Mouse (Mus musculus) heart, embryonic 14.5 days (tissue): ENCODE results near the gene Msh3. TPM values are rescaled to one million over a fixed set of nuclear protein-coding genes. Genes with fewer than 3 reads are reported as not detected.

Experiments used
- ATAC-seq: fragments of 200-750 bp; cut with Nextera tagmentation; 2 replicates; pipeline ENCODE4 v1.8.0; 2017; ENCODE audit warnings: low read depth, moderate TSS enrichment; ENCODE audit not compliant: insufficient number of reproducible peaks, insufficient read depth, low FRiP score
- H3K27ac ChIP-seq, 2 experiments: fragments of 200-500 bp in 1 of 2; fragments of 300-500 bp in 1 of 2; sonication (generic) in 1 of 2; replicated peaks in 1 of 2; 2 replicates each; pipeline ENCODE4 v1.5.1; 2012 to 2014; ENCODE audit warnings: low read depth in 2 of 2, low read length in 2 of 2, control low read depth in 1 of 2, mild to moderate bottlenecking in 1 of 2, mixed read lengths in 1 of 2; ENCODE audit not compliant: control insufficient read depth in 1 of 2, insufficient read depth in 1 of 2
- H3K27me3 ChIP-seq: fragments of 300-500 bp; sonication (generic); 2 replicates; pipeline ENCODE4 v1.6.1; 2014; ENCODE audit warnings: mild to moderate bottlenecking, low read length, control low read depth; ENCODE audit not compliant: control insufficient read depth, insufficient read depth
- H3K36me3 ChIP-seq: fragments of 300-500 bp; sonication (generic); 2 replicates; pipeline ENCODE4 v1.6.1; 2014; ENCODE audit warnings: mild to moderate bottlenecking, control low read depth, low read length, mixed read lengths; ENCODE audit not compliant: control insufficient read depth, insufficient read depth
- H3K4me1 ChIP-seq, 2 experiments: fragments of 200-500 bp in 1 of 2; fragments of 300-500 bp in 1 of 2; sonication (generic) in 1 of 2; 2 replicates each; pipeline ENCODE4 v1.6.1; 2012 to 2014; ENCODE audit warnings: low read length in 2 of 2, control low read depth in 1 of 2, mixed read lengths in 1 of 2; ENCODE audit not compliant: control insufficient read depth in 2 of 2, insufficient read depth in 2 of 2
- H3K4me2 ChIP-seq: fragments of 300-500 bp; sonication (generic); 2 replicates; pipeline ENCODE4 v1.6.1; 2014; ENCODE audit warnings: mild to moderate bottlenecking, low read length
- H3K4me3 ChIP-seq, 2 experiments: fragments of 200-500 bp in 1 of 2; fragments of 300-500 bp in 1 of 2; sonication (generic) in 1 of 2; 2 replicates each; pipeline ENCODE4 v1.5.1; 2012 to 2014; ENCODE audit warnings: low read length in 2 of 2, mild to moderate bottlenecking in 2 of 2, control low read depth in 1 of 2, low read depth in 1 of 2, moderate library complexity in 1 of 2; ENCODE audit not compliant: control insufficient read depth in 1 of 2, insufficient read depth in 1 of 2
- H3K9ac ChIP-seq: fragments of 300-500 bp; sonication (generic); 2 replicates; pipeline ENCODE4 v1.6.1; 2014; ENCODE audit warnings: mild to moderate bottlenecking, low read length
- H3K9me3 ChIP-seq: fragments of 300-500 bp; sonication (generic); 2 replicates; pipeline ENCODE4 v1.6.1; 2016; ENCODE audit warnings: low read length, control low read depth; ENCODE audit not compliant: control insufficient read depth
- WGBS: fragments of 180-500 bp; shearing (Covaris S2); extraction: QIAGEN DNeasy Blood & Tissue Kit; methylation state at CpG from one replicate; pipeline ENCODE4 v1.1.7; 2014; 5-methylcytosine and 5-hydroxymethylcytosine counted together
- polyA plus RNA-seq: library from polyadenylated mRNA; unstranded; fragments of >200 nt; fragmentation: Nextera tagmentation; extraction: Ambion mirVana; gene quantifications from 2 replicates; pipeline ENCODE4 v1.2.1, GENCODE M21; 2014

The Msh3 gene
- polyA plus RNA-seq, 1 experiment from 2014 or later, result 17.1 TPM

DNA sequence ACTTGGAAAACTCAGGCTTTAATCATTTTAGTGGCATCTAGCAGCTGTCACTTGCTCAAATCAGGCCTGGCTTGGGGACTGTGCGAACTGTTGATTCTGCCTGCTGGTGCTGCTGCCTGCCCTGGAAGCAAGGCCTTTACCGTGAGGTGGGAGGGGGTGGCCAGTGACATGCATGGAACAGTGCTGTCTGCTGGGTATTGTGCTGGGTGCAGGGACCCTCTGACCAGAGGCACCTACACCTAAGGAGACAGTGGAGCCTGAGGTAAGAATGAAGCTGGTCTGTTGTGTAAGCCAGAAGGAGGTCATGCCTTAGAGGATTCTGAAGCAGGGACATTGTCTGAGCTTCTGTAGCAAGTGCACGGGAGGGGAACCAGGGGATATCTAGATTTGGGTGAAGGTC, 16.0 kb upstream of the Msh3 start:
- no peaks in the 10 kb centered on the region; a peak in 1 of 4 replicates for H3K4me1 ChIP-seq
- no peak overlapping the region for H3K9ac ChIP-seq
- no peak overlapping the region for H3K4me3 ChIP-seq
- peaks cover 42% of the 10 kb centered on the region for H3K36me3 ChIP-seq
- no peak overlapping the region for H3K27ac ChIP-seq
- no peak overlapping the region for H3K4me2 ChIP-seq
- H3K27me3 ChIP-seq, result no peaks in the 10 kb centered on the region
- no peak for ATAC-seq
- H3K9me3 ChIP-seq, result no peaks in the 10 kb centered on the region
- 82% methylated on average over 3 of the region's 3 CpGs for WGBS

DNA sequence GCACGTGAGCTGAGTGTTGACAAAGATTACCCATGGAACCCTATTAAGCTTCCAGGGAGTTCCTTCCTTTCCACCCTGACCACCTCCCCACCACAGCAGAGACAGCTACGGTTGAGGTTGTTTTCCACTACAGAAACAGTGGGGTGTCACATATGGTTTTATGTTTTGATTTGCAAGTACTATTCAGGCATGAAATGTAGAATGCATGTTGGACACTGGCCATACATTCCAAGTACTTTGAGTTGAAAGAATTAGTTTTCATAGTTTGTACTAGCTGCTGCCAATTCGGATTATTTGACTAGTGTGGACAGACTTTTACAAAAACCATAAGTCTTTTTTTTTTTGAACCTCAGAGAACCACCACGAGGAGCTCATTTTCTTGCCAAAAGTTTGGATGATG, 10.5 kb upstream of the Msh3 start:
- Histone ChIP-seq H3K4me2 (no peak overlapping the region), H3K27ac (no peak overlapping the region), H3K4me3 (no peak overlapping the region), H3K36me3 (peaks cover 53% of the 10 kb centered on the region), H3K27me3 (no peaks in the 10 kb centered on the region), H3K9me3 (no peaks in the 10 kb centered on the region), H3K9ac (no peak overlapping the region), H3K4me1 (no peaks in the 10 kb centered on the region)
- ATAC-seq, result no peak
- WGBS, result 76% methylated on average over 4 of the region's 4 CpGs

DNA sequence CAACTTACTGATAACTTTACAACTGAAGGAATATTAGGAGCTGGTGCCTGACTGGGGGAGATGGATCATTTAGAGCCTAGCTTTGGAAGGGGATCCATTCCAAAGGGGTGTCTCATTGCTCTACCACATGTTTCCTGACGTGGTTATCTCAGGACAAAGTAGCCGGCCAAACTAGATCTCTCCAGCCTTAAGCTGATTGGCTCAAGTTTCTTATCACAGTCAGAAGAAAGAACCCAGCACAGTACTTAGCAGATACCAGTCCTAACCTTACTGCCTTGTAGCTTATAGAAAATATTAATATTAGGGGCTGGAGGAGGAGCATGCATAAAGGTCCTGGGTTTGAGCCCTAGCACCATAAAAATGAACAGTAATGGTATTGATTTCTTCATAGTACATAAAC, 6.8 kb upstream of the Msh3 start:
- no peaks in the 10 kb centered on the region for H3K27me3 ChIP-seq
- no peak overlapping the region for H3K27ac ChIP-seq
- no peaks in the 10 kb centered on the region for H3K4me1 ChIP-seq
- H3K4me2 ChIP-seq, result no peak overlapping the region
- H3K9ac ChIP-seq, result no peak overlapping the region
- H3K9me3 ChIP-seq, result no peaks in the 10 kb centered on the region
- WGBS, result 25% methylated on average over 2 of the region's 2 CpGs
- no peak overlapping the region for H3K4me3 ChIP-seq
- ATAC-seq, result no peak
- peaks cover 40% of the 10 kb centered on the region for H3K36me3 ChIP-seq

DNA sequence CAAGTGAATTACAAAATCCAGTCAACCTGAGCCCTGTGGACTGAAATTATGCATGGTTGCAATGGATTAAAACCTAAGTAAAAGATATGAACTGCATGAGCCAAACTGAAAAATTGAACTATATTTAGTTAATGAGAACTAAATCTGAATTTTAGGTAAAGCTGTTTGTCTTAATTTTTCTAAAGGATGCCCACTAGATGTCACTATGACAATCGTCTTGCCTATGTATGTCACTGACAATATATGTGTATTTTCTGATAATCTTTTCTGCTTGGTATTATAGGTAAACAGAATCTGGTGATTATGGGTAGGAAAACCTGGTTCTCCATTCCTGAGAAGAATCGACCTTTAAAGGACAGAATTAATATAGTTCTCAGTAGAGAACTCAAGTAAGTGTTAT, 2.8 kb upstream of the Msh3 start:
- Histone ChIP-seq H3K9me3 (no peaks in the 10 kb centered on the region), H3K4me2 (no peak overlapping the region), H3K36me3 (peaks cover 21% of the 10 kb centered on the region), H3K4me3 (no peak overlapping the region), H3K9ac (no peak overlapping the region), H3K4me1 (peaks cover 3 to 14% of the 10 kb centered on the region in 2 experiments), H3K27ac (no peak overlapping the region), H3K27me3 (no peaks in the 10 kb centered on the region)
- ATAC-seq, result no peak
- WGBS, result 45% methylated on average over 2 of the region's 2 CpGs

DNA sequence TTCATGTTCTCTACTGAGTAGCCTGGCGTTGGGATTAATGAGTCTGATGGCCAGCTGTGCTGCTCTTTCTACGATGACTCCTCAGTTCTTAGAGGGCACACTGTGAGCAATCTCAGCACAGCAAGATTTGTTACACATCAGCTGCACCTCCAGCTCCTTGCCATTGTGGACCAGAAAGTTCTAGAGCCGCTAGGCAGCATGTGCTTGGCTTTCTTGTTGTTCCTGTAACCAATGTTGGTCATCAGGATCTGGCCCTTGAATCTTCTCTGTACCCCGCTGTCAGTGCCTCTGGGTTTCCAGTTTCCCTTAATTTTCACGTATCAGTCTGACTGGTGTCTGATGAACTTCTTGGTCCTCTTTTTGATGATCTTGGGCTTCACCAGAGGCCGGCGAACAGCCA, 1.6 kb upstream of the Msh3 start:
- Histone ChIP-seq H3K36me3 (peaks cover 20% of the 10 kb centered on the region), H3K4me2 (peak overlapping the region; percentile 89), H3K9ac (peak overlapping the region; percentile 76), H3K27me3 (no peaks in the 10 kb centered on the region), H3K4me1 (peaks cover 3 to 14% of the 10 kb centered on the region in 2 experiments), H3K27ac (no peak overlapping the region), H3K4me3 (peak overlapping the region in 1 of 2 experiments; percentile 63; a peak in 3 of 4 replicates), H3K9me3 (no peaks in the 10 kb centered on the region)
- no peak for ATAC-seq
- WGBS, result 81% methylated on average over 7 of the region's 7 CpGs

DNA sequence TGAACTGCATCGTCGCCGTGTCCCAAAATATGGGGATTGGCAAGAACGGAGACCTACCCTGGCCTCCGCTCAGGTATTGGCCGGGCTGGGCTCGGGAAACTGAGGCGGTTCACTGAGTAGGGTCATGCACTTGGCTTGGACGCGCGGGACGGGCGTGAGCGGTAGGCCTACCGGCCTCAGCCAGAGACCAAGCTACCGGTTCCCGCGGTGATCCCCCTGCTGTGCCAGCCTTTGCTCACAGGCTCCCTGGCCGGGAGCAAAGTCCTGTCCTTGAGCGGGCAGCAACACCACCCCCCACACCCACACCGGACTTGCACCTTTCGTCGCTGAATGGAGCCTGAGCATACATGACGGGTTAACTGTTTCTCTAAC, 455 bp upstream of the Msh3 start:
- Histone ChIP-seq H3K4me3 (peak overlapping the region; percentile 63 to 76), H3K27ac (peak overlapping the region; percentile 44 to 49; a peak in 2 of 4 replicates), H3K4me1 (peaks cover 3 to 14% of the 10 kb centered on the region in 2 experiments), H3K9me3 (no peaks in the 10 kb centered on the region), H3K4me2 (peak overlapping the region; percentile 89), H3K27me3 (no peaks in the 10 kb centered on the region), H3K36me3 (peaks cover 25% of the 10 kb centered on the region), H3K9ac (peak overlapping the region; percentile 76)
- ATAC-seq, result peak; percentile 4; the same call in 1 of the 2 replicates
- 0% methylated on average over 24 of the region's 24 CpGs for WGBS

DNA sequence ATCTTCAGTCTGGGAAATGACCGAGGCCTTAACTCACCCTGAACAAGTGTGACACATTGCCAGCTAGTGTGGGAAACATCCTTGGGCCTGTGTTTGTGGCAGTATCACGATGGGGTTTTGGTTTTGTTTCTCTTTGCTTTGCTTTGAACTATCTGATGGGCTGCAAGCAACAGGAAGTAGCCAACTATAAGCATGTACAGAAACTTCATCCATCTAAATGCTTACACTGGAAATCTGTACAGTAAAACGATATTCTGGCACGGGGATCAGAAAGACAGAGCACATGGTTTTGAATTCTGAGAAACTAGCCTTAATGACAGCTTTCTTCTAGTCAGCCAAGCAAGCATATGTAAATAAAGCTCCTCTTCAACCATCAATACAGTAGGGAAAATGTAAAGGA, 847 bp downstream of the Msh3 start:
- Histone ChIP-seq H3K27ac (peak overlapping the region; percentile 52 to 88; a peak in 2 of 4 replicates), H3K27me3 (no peaks in the 10 kb centered on the region), H3K9ac (peak overlapping the region; percentile 75), H3K4me3 (peak overlapping the region; percentile 63 to 67), H3K4me1 (peaks cover 3 to 14% of the 10 kb centered on the region in 2 experiments), H3K4me2 (peak overlapping the region; percentile 89), H3K36me3 (peaks cover 20% of the 10 kb centered on the region), H3K9me3 (no peaks in the 10 kb centered on the region)
- 13% methylated on average over 4 of the region's 4 CpGs for WGBS
- ATAC-seq, result no peak

DNA sequence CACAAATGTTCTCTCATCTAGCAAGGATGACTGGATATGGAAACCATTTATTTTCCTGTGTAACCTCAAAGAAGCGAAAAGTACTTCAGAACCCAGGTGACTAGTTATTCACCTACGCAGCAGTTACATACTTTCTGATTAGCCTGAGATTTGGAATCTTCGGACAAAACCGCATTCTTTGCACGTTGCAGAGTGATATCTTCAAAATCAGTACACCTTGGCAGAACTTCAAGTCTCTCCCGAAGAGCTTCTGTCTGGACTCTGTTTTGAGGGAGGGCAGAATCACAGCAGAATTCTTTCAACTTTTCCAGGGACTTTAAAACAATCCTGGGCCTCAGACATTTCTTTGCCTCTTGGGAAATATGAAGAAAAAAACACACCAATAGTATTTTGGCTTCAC, 3.7 kb downstream of the Msh3 start:
- WGBS, result 73% methylated on average over 6 of the region's 6 CpGs
- Histone ChIP-seq H3K4me1 (peaks cover 0 to 12% of the 10 kb centered on the region in 2 experiments; a peak in 3 of 4 replicates), H3K9ac (no peak overlapping the region), H3K4me2 (no peak overlapping the region), H3K27ac (no peak overlapping the region), H3K36me3 (peaks cover 35% of the 10 kb centered on the region), H3K27me3 (no peaks in the 10 kb centered on the region), H3K9me3 (no peaks in the 10 kb centered on the region), H3K4me3 (no peak overlapping the region)
- no peak for ATAC-seq
